In the genomic region with DNA sequence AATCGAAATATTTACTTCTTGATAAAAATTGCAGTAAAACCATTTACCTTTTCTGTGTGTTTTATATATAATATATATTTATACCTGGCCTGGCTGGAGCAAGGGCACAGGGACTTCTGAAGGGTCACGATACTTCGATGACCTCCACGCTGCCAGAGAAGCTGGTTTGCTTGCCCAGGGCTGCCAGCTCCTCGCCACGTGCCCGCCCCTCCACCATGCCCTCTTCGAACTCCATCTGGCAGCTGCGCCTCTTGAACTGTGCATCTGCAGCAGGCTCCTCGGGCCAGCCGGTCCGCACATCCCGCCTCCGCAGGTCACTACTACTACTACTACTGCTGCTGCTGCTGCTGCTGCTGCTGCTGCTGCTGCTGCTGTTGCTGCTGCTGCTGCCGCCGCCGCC, we compare ENCODE assay signal across 12 mouse cellular contexts. TPM values are rescaled to one million over a fixed set of nuclear protein-coding genes. Genes with fewer than 3 reads are reported as not detected.
DNase-seq lines count a peak whose midpoint lies in the region; ATAC-seq and TF ChIP-seq lines count a peak whose summit lies in the region.
"Had no signal": no experiment of that assay in that cellular context is flagged by ENCODE, and none has a peak within 500 bp of the region (broad histone marks: within the 10 kb centered on the region; RNA-seq: fewer than 3 reads in every experiment).

No protein-coding gene starts in this region.

- DNase-seq in gastrocnemius, adult 2 months = peak; percentile 48
- no peak for DNase-seq in gastrocnemius, postnatal 4 days (ENCODE audit: low spot score in 2 of 2)
- peak; percentile 70 for DNase-seq in liver, adult 2 months (ENCODE audit: extremely low read depth, low read depth, low spot score)
- DNase-seq in liver (no peak), R1 (ENCODE audit: low read depth, low spot score) (peak; percentile 5)
- DNase-seq in adrenal gland, adult 2 months = no peak
- DNase-seq in ovary, postnatal 36 days (ENCODE audit: low spot score) = no peak
- DNase-seq: cerebellum, adult 11-12 months had no signal

- H3K4me1 ChIP-seq in liver, adult 2 months (ENCODE audit: control insufficient read depth, insufficient read depth, low read length) = peaks cover 6% of the 10 kb centered on the region; the same call in 1 of the 2 replicates
- H3K4me1 ChIP-seq in limb, embryonic 12.5 days (replicated peaks) = peaks cover 9% of the 10 kb centered on the region

- H3K27me3 ChIP-seq in liver, adult 2 months (ENCODE audit: control insufficient read depth, insufficient read depth, low read length) = peaks cover 7% of the 10 kb centered on the region
- H3K27me3 ChIP-seq in limb, embryonic 12.5 days = peaks cover 96% of the 10 kb centered on the region

- intact Hi-C loops in gastrocnemius, adult 2 months (cut with DNase I) = no loop called here

- TF ChIP-seq POLR2A in liver, adult 2 months (IDR thresholded peaks at IDR 0.05; ENCODE audit: extremely low read depth, insufficient read depth, low read length) = no peak

- no peaks in the 10 kb centered on the region for H3K36me3 ChIP-seq in liver, adult 2 months (ENCODE audit: control insufficient read depth, insufficient read depth, low read length)
- no peaks in the 10 kb centered on the region for H3K36me3 ChIP-seq in limb, embryonic 12.5 days

- 32% methylated on average over 16 of the region's 17 CpGs for WGBS in liver, adult 2 months
- WGBS in limb, embryonic 12.5 days = 22% methylated on average over 16 of the region's 17 CpGs

- H3K4me2 ChIP-seq in limb, embryonic 12.5 days = peak overlapping the region; percentile 74

- ATAC-seq in limb, embryonic 12.5 days (ENCODE audit: insufficient number of reproducible peaks, insufficient read depth, low FRiP score, low TSS enrichment, low read depth) = no peak

- H3K4me3 ChIP-seq in gastrocnemius, adult 2 months = no peak overlapping the region
- no peak overlapping the region for H3K4me3 ChIP-seq in liver, adult 2 months (ENCODE audit: insufficient read depth, low read depth, low read length)
- H3K4me3 ChIP-seq in limb, embryonic 12.5 days (replicated peaks) = peak overlapping the region; percentile 44

- H3K27ac ChIP-seq in gastrocnemius, adult 2 months = no peak overlapping the region
- no peak overlapping the region for H3K27ac ChIP-seq in liver, adult 2 months (replicated peaks; ENCODE audit: insufficient read depth, low read depth, low read length)
- H3K27ac ChIP-seq in limb, embryonic 12.5 days = no peak overlapping the region

- H3K79me2 ChIP-seq in liver, adult 2 months (ENCODE audit: control insufficient read depth, insufficient read depth, low read length) = no peaks in the 10 kb centered on the region

- no peak overlapping the region for H3K9ac ChIP-seq in liver, adult 2 months (ENCODE audit: low read depth, low read length)
- H3K9ac ChIP-seq in limb, embryonic 12.5 days (replicated peaks) = peak overlapping the region; percentile 67

- no peaks in the 10 kb centered on the region for H3K9me3 ChIP-seq in limb, embryonic 12.5 days

- TF ChIP-seq CTCF in gastrocnemius, adult 2 months (IDR thresholded peaks at IDR 0.05) = no peak
- TF ChIP-seq CTCF in liver, adult 2 months (IDR thresholded peaks at IDR 0.05; ENCODE audit: low read depth, low read length) = no peak

RNA-seq across cellular contexts. Expression of a gene that starts 13.9 kb away (rescaled TPM):
- 10 to 100 TPM; 20.5 to 44.4 TPM for total RNA-seq in gastrocnemius, adult 2 months (2021)
- total RNA-seq in gastrocnemius, postnatal 4 days (2021) = 10 to 100 TPM; 14.3 to 20.4 TPM
- total RNA-seq in liver, adult 2 months (2014; rRNA removed) = under 0.01 and 0.07 TPM in 2 replicates
- polyA plus RNA-seq in liver, adult 2 months (2012; rRNA removed) = 0.16 and 0.48 TPM in 2 replicates
- polyA plus RNA-seq in limb, embryonic 12.5 days (2016; fragmentation: Nextera tagmentation; extraction: Ambion mirVana) = 0.88 and 1.0 TPM in 2 replicates
- 10 to 100 TPM; 11.1 to 15.9 TPM for total RNA-seq in adrenal gland, adult 2 months (2021)
- 10.7 and 13.2 TPM in 2 replicates for polyA plus RNA-seq in adrenal gland, adult 2 months (2012; rRNA removed)
- total RNA-seq: monocyte, adult 5-6 weeks had no signal

RNA-seq across cellular contexts. Expression of a gene that starts 20.9 kb away (rescaled TPM):
- total RNA-seq in gastrocnemius, adult 2 months (2021) = 10 to 100 TPM; 52.2 to 53.1 TPM
- total RNA-seq in gastrocnemius, postnatal 4 days (2021) = 10 to 100 TPM; 45.0 to 47.9 TPM
- 26.2 and 27.6 TPM in 2 replicates for total RNA-seq in liver, adult 2 months (2014; rRNA removed)
- 24.0 and 26.4 TPM in 2 replicates for polyA plus RNA-seq in liver, adult 2 months (2012; rRNA removed)
- polyA plus RNA-seq in limb, embryonic 12.5 days (2016; fragmentation: Nextera tagmentation; extraction: Ambion mirVana) = 62.2 and 64.1 TPM in 2 replicates
- total RNA-seq in adrenal gland, adult 2 months (2021) = 10 to 100 TPM; 52.3 to 59.3 TPM
- 33.1 and 38.2 TPM in 2 replicates for polyA plus RNA-seq in adrenal gland, adult 2 months (2012; rRNA removed)

RNA-seq across cellular contexts. Expression of a gene that starts 38.8 kb away (rescaled TPM):
- not detected for total RNA-seq in gastrocnemius, adult 2 months (2021)
- total RNA-seq in gastrocnemius, postnatal 4 days (2021) = not detected
- not detected in 2 replicates for total RNA-seq in liver, adult 2 months (2014; rRNA removed)
- polyA plus RNA-seq in liver, adult 2 months (2012; rRNA removed) = not detected in 2 replicates
- polyA plus RNA-seq in limb, embryonic 12.5 days (2016; fragmentation: Nextera tagmentation; extraction: Ambion mirVana) = not detected in 2 replicates
- total RNA-seq in adrenal gland, adult 2 months (2021) = not detected
- polyA plus RNA-seq in adrenal gland, adult 2 months (2012; rRNA removed) = not detected in 2 replicates
- total RNA-seq: hematopoietic stem cell, adult 5-6 weeks; left cerebral cortex, adult 18-20 months; monocyte, adult 5-6 weeks had no signal

RNA-seq across cellular contexts. Expression of a gene that starts 54.1 kb away (rescaled TPM):
- total RNA-seq in gastrocnemius, adult 2 months (2021) = not detected
- total RNA-seq in gastrocnemius, postnatal 4 days (2021) = not detected
- not detected in 2 replicates for total RNA-seq in liver, adult 2 months (2014; rRNA removed)
- not detected in 2 replicates for polyA plus RNA-seq in liver, adult 2 months (2012; rRNA removed)
- polyA plus RNA-seq in limb, embryonic 12.5 days (2016; fragmentation: Nextera tagmentation; extraction: Ambion mirVana) = not detected in 2 replicates
- not detected for total RNA-seq in adrenal gland, adult 2 months (2021)
- polyA plus RNA-seq in adrenal gland, adult 2 months (2012; rRNA removed) = not detected in 2 replicates
- total RNA-seq: hematopoietic stem cell, adult 5-6 weeks; left cerebral cortex, adult 18-20 months; monocyte, adult 5-6 weeks had no signal

Comparison
In these comparisons a context has a peak if more than half of its experiments do, and no peak if none do; other contexts are left out.
1. DNase-seq: peak in gastrocnemius, adult 2 months (single experiment), liver, adult 2 months (single experiment) and R1 (single experiment); none in gastrocnemius, postnatal 4 days (0 of 2), liver (single experiment), adrenal gland, adult 2 months (single experiment) and ovary, postnatal 36 days (single experiment).
2. RNA of a gene that starts 13.9 kb away (total RNA-seq): 20.5 to 44.4 TPM in gastrocnemius, adult 2 months, 14.3 to 20.4 TPM in gastrocnemius, postnatal 4 days and 11.1 to 15.9 TPM in adrenal gland, adult 2 months; under 0.01 to 0.07 TPM in liver, adult 2 months; every median in the first group is over 10 times any median in the second.